Mouse (Mus musculus): ENCODE data around the gene Egln1.
A peak's percentile ranks its signal among the peaks of the same experiment; 100 is the strongest.

Gene Egln1

GRCm38 (mm10) chr8:124944406-124944805 is 4.7 kb downstream of the Egln1 start:
- DNase-seq (ENCODE audit: low spot score in 2 of 2): no peak

- no peak for DNase-seq (ENCODE audit: low spot score in 2 of 2)
Observed at GRCm38 (mm10) chr8:124943801-124944200, 5.3 kb downstream of the Egln1 start.

- no peak for DNase-seq (ENCODE audit: low spot score in 2 of 2)
Observed at GRCm38 (mm10) chr8:124937293-124937692, 11.8 kb downstream of the Egln1 start.

GRCm38 (mm10) chr8:124936699-124937098 is 12.4 kb downstream of the Egln1 start:
- no peak for DNase-seq (ENCODE audit: low spot score in 2 of 2)

- no peak for DNase-seq (ENCODE audit: low spot score in 2 of 2)
Observed at GRCm38 (mm10) chr8:124935116-124935515, 14.0 kb downstream of the Egln1 start.

- no peak for DNase-seq (ENCODE audit: low spot score in 2 of 2)
Observed at GRCm38 (mm10) chr8:124932435-124932834, 16.7 kb downstream of the Egln1 start.

- no peak for DNase-seq (ENCODE audit: low spot score in 2 of 2)
Observed at GRCm38 (mm10) chr8:124930649-124931048, 18.5 kb downstream of the Egln1 start.

- peak in 1 of 2 experiments; percentile 32 for DNase-seq (ENCODE audit: low spot score in 2 of 2)
Observed at GRCm38 (mm10) chr8:124930086-124930485, 19.0 kb downstream of the Egln1 start.

GRCm38 (mm10) chr8:124929006-124929405 is 20.1 kb downstream of the Egln1 start:
- no peak for DNase-seq (ENCODE audit: low spot score in 2 of 2)

GRCm38 (mm10) chr8:124926351-124926771 is 22.8 kb downstream of the Egln1 start:
- peak in 1 of 2 experiments; percentile 24 for DNase-seq (ENCODE audit: low spot score in 2 of 2)

- no peak for DNase-seq (ENCODE audit: low spot score in 2 of 2)
Observed at GRCm38 (mm10) chr8:124925544-124926266, 23.4 kb downstream of the Egln1 start.

GRCm38 (mm10) chr8:124923971-124924652 is 25.0 kb downstream of the Egln1 start:
- DNase-seq (ENCODE audit: low spot score in 2 of 2): no peak

- DNase-seq (ENCODE audit: low spot score in 2 of 2): no peak
Observed at GRCm38 (mm10) chr8:124922490-124923089, 26.5 kb downstream of the Egln1 start.

GRCm38 (mm10) chr8:124921369-124922279 is 27.5 kb downstream of the Egln1 start:
- DNase-seq (ENCODE audit: low spot score in 2 of 2): no peak

GRCm38 (mm10) chr8:124917741-124918484 is 31.2 kb downstream of the Egln1 start:
- no peak for DNase-seq (ENCODE audit: low spot score in 2 of 2)

GRCm38 (mm10) chr8:124914061-124914460 is 35.1 kb downstream of the Egln1 start:
- no peak for DNase-seq (ENCODE audit: low spot score in 2 of 2)

- no peak for DNase-seq (ENCODE audit: low spot score in 2 of 2)
Observed at GRCm38 (mm10) chr8:124911938-124912872, 36.9 kb downstream of the Egln1 start.

GRCm38 (mm10) chr8:124910349-124910748 is 38.8 kb downstream of the Egln1 start:
- DNase-seq (ENCODE audit: low spot score in 2 of 2): no peak

GRCm38 (mm10) chr8:124909936-124910335 is 39.2 kb downstream of the Egln1 start:
- no peak for DNase-seq (ENCODE audit: low spot score in 2 of 2)

GRCm38 (mm10) chr8:124905482-124905881 is 43.6 kb downstream of the Egln1 start:
- no peak for DNase-seq (ENCODE audit: low spot score in 2 of 2)
